Mouse (Mus musculus): Measurements from ENCODE around the gene Ntng2.

The Ntng2 gene

GRCm38 (mm10) chr2:29252599-29253204 is at the start of gene Ntng2:
Ntng2 (minus strand) TSS chr2:29253005.
- DNase-seq (ENCODE audit: low spot score in 2 of 2) = no peak

- no peak for DNase-seq (ENCODE audit: low spot score in 2 of 2)
These were observed 42.8 kb upstream of the Ntng2 start for GRCm38 (mm10) chr2:29295557-29295956.

- DNase-seq (ENCODE audit: low spot score in 2 of 2) = no peak
These were observed 34.8 kb upstream of the Ntng2 start for GRCm38 (mm10) chr2:29287651-29288050.

- DNase-seq (ENCODE audit: low spot score in 2 of 2) = no peak
These were observed 24.9 kb upstream of the Ntng2 start for GRCm38 (mm10) chr2:29277703-29278121.

DNA sequence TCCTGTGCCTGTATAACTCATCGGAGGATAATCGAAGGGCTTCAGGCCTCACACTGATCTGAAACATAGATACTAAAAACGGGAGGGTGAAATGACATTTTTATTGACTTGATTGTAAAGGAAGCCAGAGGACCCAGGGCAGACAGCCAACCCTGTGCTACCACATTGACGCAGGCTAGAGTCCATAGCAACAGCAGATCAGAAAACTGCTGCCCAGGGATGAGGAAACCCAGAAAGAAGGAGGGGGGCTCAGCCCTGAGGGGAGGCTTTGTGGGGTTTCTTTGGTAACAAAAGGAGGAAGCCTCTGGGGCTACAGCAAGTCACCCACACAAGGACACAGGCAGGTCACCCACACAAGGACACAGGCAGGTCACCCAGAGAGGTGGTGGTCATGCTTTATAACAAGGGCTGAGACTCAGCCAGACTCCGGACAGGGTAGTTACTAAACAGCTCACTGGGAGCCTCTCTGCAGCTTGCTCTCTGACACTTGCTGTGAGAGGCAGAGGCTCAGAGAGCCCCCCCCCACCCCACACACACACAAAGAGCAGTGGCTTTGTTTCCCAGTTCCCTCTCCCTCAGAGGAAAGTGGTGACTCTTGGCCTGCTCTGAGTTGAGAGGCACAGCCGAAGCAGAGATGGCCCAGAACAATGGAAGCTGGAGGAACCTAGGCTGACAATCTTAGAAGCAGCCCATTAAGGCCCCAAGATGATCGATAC is 19.2 kb upstream of the Ntng2 start:
- no peak for DNase-seq (ENCODE audit: low spot score in 2 of 2)

GRCm38 (mm10) chr2:29271098-29271497 is 18.3 kb upstream of the Ntng2 start:
- no peak for DNase-seq (ENCODE audit: low spot score in 2 of 2)

- DNase-seq (ENCODE audit: low spot score in 2 of 2) = no peak
These were observed 14.0 kb upstream of the Ntng2 start for GRCm38 (mm10) chr2:29266810-29267209.

DNA sequence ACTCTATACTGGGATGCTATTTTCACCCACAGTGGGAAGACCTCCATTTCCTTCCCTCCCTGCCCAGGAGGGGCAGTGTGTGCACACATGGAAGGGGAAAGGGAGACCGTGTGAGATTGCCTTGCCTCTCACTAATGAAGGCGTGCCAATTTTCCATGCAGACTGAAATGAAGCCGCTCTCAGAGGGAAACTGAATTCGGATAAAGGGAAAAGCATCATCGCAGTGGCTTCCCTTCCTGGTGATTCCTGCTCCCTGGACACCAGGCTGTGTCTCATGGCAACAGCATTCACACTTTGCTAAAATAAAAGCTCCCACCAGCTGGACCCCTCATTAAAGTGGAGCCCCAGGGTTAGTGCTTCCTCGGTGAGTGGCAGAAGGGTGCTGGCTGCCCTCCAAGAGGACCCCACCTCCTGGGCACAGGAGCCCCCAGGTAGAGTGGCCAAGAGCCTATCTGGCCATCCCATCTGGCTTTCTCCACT is 9.7 kb upstream of the Ntng2 start:
- no peak for DNase-seq (ENCODE audit: low spot score in 2 of 2)

GRCm38 (mm10) chr2:29261126-29261525 is 8.3 kb upstream of the Ntng2 start:
- no peak for DNase-seq (ENCODE audit: low spot score in 2 of 2)

GRCm38 (mm10) chr2:29253205-29253865 is 530 bp upstream of the Ntng2 start:
- no peak for DNase-seq (ENCODE audit: low spot score in 2 of 2)

- peak in 1 of 2 experiments; percentile 15 for DNase-seq (ENCODE audit: low spot score in 2 of 2)
These were observed 676 bp downstream of the Ntng2 start for GRCm38 (mm10) chr2:29252059-29252598.

DNA sequence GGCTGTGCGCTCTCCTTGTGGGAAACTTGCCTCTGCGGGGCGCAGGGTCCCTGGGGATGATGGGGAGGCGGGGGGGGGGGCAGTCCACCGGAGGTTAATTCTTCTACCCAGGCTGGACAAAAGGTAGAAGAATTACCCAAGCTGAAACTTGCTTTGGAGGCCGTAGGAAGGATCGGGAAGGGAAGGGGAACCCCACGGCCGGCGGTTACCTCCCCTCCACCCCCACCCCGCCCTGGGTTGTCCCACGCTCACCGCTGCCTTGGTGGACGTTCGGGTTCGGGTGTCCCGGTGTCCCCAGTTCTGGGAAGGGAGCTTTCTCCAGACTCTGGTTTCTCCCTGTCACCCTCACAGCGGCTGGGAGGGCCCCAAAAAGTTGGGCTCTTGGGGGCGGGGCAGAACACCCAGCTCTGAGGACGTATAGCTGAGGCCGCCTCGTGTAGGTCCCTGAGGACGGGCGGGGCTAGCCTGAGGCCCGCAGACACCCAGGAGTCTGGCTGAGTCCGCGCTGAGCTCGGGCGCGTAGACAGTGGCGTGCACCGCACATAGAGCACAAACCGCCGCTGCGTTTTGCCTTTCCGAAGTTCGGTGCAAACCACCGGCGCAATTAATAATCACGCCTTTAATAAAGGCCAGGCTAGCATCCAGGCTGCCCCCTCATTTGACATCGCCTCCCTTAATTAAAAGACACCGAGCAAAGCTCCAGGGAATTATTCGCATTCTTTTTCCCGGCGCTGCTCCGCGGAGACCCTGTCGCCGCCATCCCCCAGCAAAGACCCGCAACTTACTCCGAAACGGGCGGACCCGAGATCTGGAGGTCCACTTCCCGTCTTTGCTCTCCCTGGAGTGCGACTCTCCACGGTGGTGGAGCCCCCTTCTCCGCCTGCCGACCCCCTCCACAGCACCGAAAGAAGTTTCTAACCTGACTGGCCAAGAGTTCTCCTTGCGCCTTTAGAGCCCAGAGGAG is 1.4 kb downstream of the Ntng2 start:
- no peak for DNase-seq (ENCODE audit: low spot score in 2 of 2)

- no peak for DNase-seq (ENCODE audit: low spot score in 2 of 2)
These were observed 2.3 kb downstream of the Ntng2 start for GRCm38 (mm10) chr2:29250263-29251094.

GRCm38 (mm10) chr2:29249852-29250251 is 3.0 kb downstream of the Ntng2 start:
- no peak for DNase-seq (ENCODE audit: low spot score in 2 of 2)

GRCm38 (mm10) chr2:29248551-29248950 is 4.3 kb downstream of the Ntng2 start:
- DNase-seq (ENCODE audit: low spot score in 2 of 2) = no peak

DNA sequence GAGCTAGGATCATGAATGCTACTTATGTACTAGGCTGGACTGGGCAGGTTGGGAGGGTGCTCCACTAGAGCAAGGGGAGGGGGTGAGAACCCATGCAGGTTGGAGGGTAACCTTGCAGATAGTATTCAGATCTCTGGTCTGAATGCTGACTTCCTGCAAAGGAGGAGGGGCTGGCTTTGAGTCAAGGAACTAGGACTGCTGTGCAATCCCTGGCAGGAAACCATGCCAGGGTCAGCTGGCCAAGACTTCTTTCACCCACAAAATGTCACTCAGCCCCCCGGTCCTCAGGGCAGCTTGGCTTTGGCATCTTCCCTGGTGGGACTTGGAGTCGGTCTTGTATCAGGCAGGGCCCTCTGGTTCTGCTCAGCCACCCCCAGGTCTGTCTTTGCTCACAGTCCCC is 5.4 kb downstream of the Ntng2 start:
- no peak for DNase-seq (ENCODE audit: low spot score in 2 of 2)

DNA sequence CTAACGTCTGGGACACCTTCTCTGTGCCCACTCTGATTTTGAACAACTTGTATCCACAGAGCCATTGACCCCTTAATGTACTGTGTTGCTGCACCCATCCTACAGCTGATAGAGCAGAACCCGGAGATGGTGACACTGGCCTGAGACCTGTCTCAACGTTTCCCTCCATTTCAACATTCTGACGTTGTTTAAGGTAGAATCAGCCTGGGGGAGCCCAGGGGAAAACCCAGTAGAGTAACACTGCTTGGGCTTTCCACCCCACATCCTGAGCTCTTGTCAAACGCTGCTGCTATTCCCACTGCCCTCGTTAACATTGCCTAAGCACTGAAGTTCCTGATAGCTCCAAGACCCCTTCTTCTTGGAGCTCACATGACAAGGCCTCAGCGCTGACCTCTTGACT is 5.9 kb downstream of the Ntng2 start:
- no peak for DNase-seq (ENCODE audit: low spot score in 2 of 2)

DNA sequence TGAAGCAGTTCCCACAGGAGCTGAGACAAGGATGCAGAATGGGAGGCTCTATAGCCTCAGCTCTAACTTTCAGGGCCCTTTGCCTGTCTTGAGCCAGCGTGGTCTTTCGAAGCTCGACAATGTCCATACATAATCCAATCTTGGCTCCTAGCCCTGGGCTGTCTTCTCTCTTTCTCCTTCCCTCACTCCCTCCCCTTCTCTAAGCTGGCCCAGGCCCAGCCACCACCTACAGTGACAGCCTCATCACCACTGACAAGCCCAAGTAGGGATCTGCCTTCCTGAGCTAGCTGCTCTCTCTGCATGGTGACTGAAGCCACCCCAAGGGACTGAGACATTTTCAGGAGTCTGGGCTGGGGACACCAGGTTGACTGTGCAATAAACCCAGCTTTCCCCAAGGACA is 6.5 kb downstream of the Ntng2 start:
- no peak for DNase-seq (ENCODE audit: low spot score in 2 of 2)

DNA sequence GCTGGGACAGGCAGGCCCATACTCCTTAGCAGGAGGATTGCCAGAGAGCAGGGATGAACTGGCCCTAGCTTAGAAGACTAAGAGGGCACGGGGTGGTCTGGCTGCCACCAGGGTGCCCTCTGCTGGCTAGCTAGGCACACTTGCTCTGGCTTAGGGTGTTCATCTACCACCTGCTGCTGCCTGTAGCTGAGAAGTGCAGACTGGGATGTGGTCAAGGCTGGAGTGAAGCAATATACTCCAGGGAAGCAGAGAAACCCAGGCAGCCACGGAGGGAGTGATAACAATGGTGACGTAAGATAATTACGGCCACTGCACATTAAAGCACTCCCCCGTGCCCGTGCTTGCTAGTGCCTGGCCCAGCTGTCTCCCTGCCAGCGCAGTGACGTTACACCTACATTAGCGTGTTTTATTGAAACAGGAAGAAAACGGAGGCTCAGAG is 7.4 kb downstream of the Ntng2 start:
- no peak for DNase-seq (ENCODE audit: low spot score in 2 of 2)

- no peak for DNase-seq (ENCODE audit: low spot score in 2 of 2)
These were observed 13.5 kb downstream of the Ntng2 start for GRCm38 (mm10) chr2:29239329-29239728.
